Mouse (Mus musculus) stomach, postnatal 0 days (tissue): ENCODE measurements around the gene Morn4.

Experiments
- CTCF ChIP-seq: IDR thresholded peaks from 2 replicates; pipeline ENCODE4 v1.5.1; 2016; ENCODE audit warnings: antibody characterized with exemption, low read depth, mild to moderate bottlenecking, moderate library complexity
- EP300 ChIP-seq: optimal IDR thresholded peaks from 2 replicates; pipeline ENCODE3; 2016; ENCODE audit warnings: antibody characterized with exemption

- TF ChIP-seq EP300 (no peak), CTCF (no peak)
These were observed 44.1 kb upstream of the Morn4 start for GRCm38 (mm10) chr19:42130294-42130606.
